Mouse (Mus musculus) MEL (cell line): ENCODE results near the gene Syce2. TPM values are rescaled to one million over a fixed set of nuclear protein-coding genes. Genes with fewer than 3 reads are reported as not detected.
A peak's percentile ranks its signal among the peaks of the same experiment; 100 is the strongest.

ENCODE experiments used
- DNase-seq: peaks from one replicate; pipeline ENCODE4 v3.0.0; 2011; ENCODE audit warnings: low read depth, low spot score
- H3K27ac ChIP-seq: 2 replicates; pipeline ENCODE4 v1.5.1; 2012; ENCODE audit warnings: low read depth, mild to moderate bottlenecking, control low read depth, low read length, moderate library complexity; ENCODE audit not compliant: control insufficient read depth
- H3K27me3 ChIP-seq, 2 experiments: fragments of 150-350 bp in 1 of 2; sonication (generic) in 1 of 2; 2 replicates each; pipeline ENCODE4 v1.6.1; 2012; ENCODE audit warnings: low read length in 2 of 2, mild to moderate bottlenecking in 2 of 2, improper control_type of control experiment in 1 of 2, moderate library complexity in 1 of 2; ENCODE audit not compliant: insufficient read depth in 2 of 2, control insufficient read depth in 1 of 2
- H3K36me3 ChIP-seq, 2 experiments: 2 replicates each; pipeline ENCODE4 v1.6.1; 2012 to 2014; ENCODE audit warnings: low read length in 2 of 2, improper control_type of control experiment in 1 of 2, inconsistent platforms in 1 of 2, mild to moderate bottlenecking in 1 of 2; ENCODE audit not compliant: insufficient read depth in 2 of 2, control insufficient read depth in 1 of 2
- H3K4me1 ChIP-seq, 2 experiments: fragments of 150-350 bp in 1 of 2; sonication (generic) in 1 of 2; 2 replicates each; pipeline ENCODE4 v1.6.1; 2012; ENCODE audit warnings: low read length in 2 of 2, improper control_type of control experiment in 1 of 2, mild to moderate bottlenecking in 1 of 2; ENCODE audit not compliant: insufficient read depth in 2 of 2, control insufficient read depth in 1 of 2
- H3K4me3 ChIP-seq, 2 experiments: fragments of 150-350 bp in 1 of 2; sonication (generic) in 1 of 2; 2 replicates each; pipeline ENCODE4 v1.5.1; 2012; ENCODE audit warnings: low read depth in 2 of 2, low read length in 2 of 2, mild to moderate bottlenecking in 2 of 2, moderate library complexity in 2 of 2, control low read depth in 1 of 2, improper control_type of control experiment in 1 of 2; ENCODE audit not compliant: control insufficient read depth in 1 of 2, insufficient read depth in 1 of 2
- H3K79me2 ChIP-seq: 2 replicates; pipeline ENCODE4 v1.6.1; 2012; ENCODE audit warnings: mild to moderate bottlenecking, low read length, moderate library complexity; ENCODE audit not compliant: control insufficient read depth, poor library complexity, insufficient read depth
- H3K9ac ChIP-seq: 2 replicates; pipeline ENCODE4 v1.6.1; 2012; ENCODE audit warnings: low read depth, mild to moderate bottlenecking, control low read depth, low read length, moderate library complexity; ENCODE audit not compliant: control insufficient read depth, poor library complexity, severe bottlenecking
- H3K9me3 ChIP-seq: fragments of 150-350 bp; sonication (generic); replicated peaks from 2 replicates; pipeline ENCODE4 v1.6.1; 2012; ENCODE audit warnings: mild to moderate bottlenecking, low read length, improper control_type of control experiment, moderate library complexity; ENCODE audit not compliant: insufficient read depth
- BHLHE40 ChIP-seq: IDR thresholded peaks from 2 replicates; pipeline ENCODE4 v1.6.1; 2012; ENCODE audit warnings: low read depth, mild to moderate bottlenecking, inconsistent platforms, low read length, improper control_type of control experiment, borderline replicate concordance
- CHD1 ChIP-seq: IDR thresholded peaks from 2 replicates; pipeline ENCODE4 v1.6.1; 2012; ENCODE audit warnings: low read depth, mild to moderate bottlenecking, inconsistent platforms, low read length, improper control_type of control experiment
- CHD2 ChIP-seq: IDR thresholded peaks from 2 replicates; pipeline ENCODE4 v1.6.1; 2011; ENCODE audit warnings: low read length, improper control_type of control experiment
- CTCF ChIP-seq, 3 experiments: IDR thresholded peaks in 2 of 3; conservative IDR thresholded peaks in 1 of 3; 2 replicates each; pipeline ENCODE4 v1.5.1; 2011 to 2012; ENCODE audit warnings: low read length in 3 of 3, low read depth in 2 of 3, mild to moderate bottlenecking in 2 of 3, improper control_type of control experiment in 1 of 3, inconsistent platforms in 1 of 3, mixed read lengths in 1 of 3, moderate library complexity in 1 of 3; ENCODE audit not compliant: control insufficient read depth in 1 of 3, insufficient read depth in 1 of 3, poor library complexity in 1 of 3, severe bottlenecking in 1 of 3
- E2F4 ChIP-seq: IDR thresholded peaks from 2 replicates; pipeline ENCODE4 v1.6.1; 2011; ENCODE audit warnings: low read depth, low read length, improper control_type of control experiment, borderline replicate concordance
- EP300 ChIP-seq, 2 experiments: IDR thresholded peaks; 2 replicates each; pipeline ENCODE4 v1.6.1; 2011; ENCODE audit warnings: improper control_type of control experiment in 2 of 2, low read length in 2 of 2, low read depth in 1 of 2, mild to moderate bottlenecking in 1 of 2
- ETS1 ChIP-seq: IDR thresholded peaks from 2 replicates; pipeline ENCODE4 v1.6.1; 2012; ENCODE audit warnings: low read depth, mild to moderate bottlenecking, inconsistent platforms, low read length, improper control_type of control experiment, moderate library complexity
- GABPA ChIP-seq: IDR thresholded peaks from 2 replicates; pipeline ENCODE4 v1.6.1; 2012; ENCODE audit warnings: low read depth, mild to moderate bottlenecking, inconsistent platforms, low read length, improper control_type of control experiment, moderate library complexity
- GATA1 ChIP-seq: IDR thresholded peaks from 2 replicates; pipeline ENCODE4 v1.6.1; 2011; ENCODE audit warnings: low read depth, low read length, improper control_type of control experiment
- JUND ChIP-seq: IDR thresholded peaks from 2 replicates; pipeline ENCODE4 v1.6.1; 2011; ENCODE audit warnings: low read depth, mild to moderate bottlenecking, improper control_type of control experiment, low read length
- MAFK ChIP-seq: IDR thresholded peaks from 2 replicates; pipeline ENCODE4 v1.6.1; 2011; ENCODE audit warnings: low read depth, mild to moderate bottlenecking, low read length, improper control_type of control experiment, borderline replicate concordance
- MAX ChIP-seq: IDR thresholded peaks from 2 replicates; pipeline ENCODE4 v1.6.1; 2011; ENCODE audit warnings: low read length, improper control_type of control experiment
- MAZ ChIP-seq: IDR thresholded peaks from 2 replicates; pipeline ENCODE4 v1.6.1; 2012; ENCODE audit warnings: low read depth, mild to moderate bottlenecking, inconsistent platforms, low read length, improper control_type of control experiment
- MXI1 ChIP-seq: IDR thresholded peaks from 2 replicates; pipeline ENCODE4 v1.6.1; 2011; ENCODE audit warnings: mild to moderate bottlenecking, low read depth, low read length, improper control_type of control experiment
- MYC ChIP-seq: IDR thresholded peaks from 2 replicates; pipeline ENCODE4 v1.6.1; 2011; ENCODE audit warnings: low read depth, mild to moderate bottlenecking, low read length, improper control_type of control experiment, moderate library complexity
- NELFE ChIP-seq: IDR thresholded peaks from 2 replicates; pipeline ENCODE4 v1.6.1; 2011; ENCODE audit warnings: low read depth, low read length, improper control_type of control experiment
- NRF1 ChIP-seq: IDR thresholded peaks from 2 replicates; pipeline ENCODE4 v1.6.1; 2014; ENCODE audit warnings: low read depth, mild to moderate bottlenecking, inconsistent platforms, low read length, improper control_type of control experiment, moderate library complexity; ENCODE audit not compliant: poor library complexity, insufficient read depth, severe bottlenecking
- POLR2A ChIP-seq, 2 experiments: IDR thresholded peaks; 2 replicates each; pipeline ENCODE4 v1.6.1; 2011 to 2012; ENCODE audit warnings: low read length in 2 of 2, mild to moderate bottlenecking in 2 of 2, control low read depth in 1 of 2, improper control_type of control experiment in 1 of 2, low read depth in 1 of 2, moderate library complexity in 1 of 2; ENCODE audit not compliant: control insufficient read depth in 1 of 2, insufficient read depth in 1 of 2, poor library complexity in 1 of 2
- POLR2AphosphoS2 ChIP-seq: IDR thresholded peaks from 2 replicates; pipeline ENCODE4 v1.6.1; 2011; ENCODE audit warnings: low read length, improper control_type of control experiment
- RAD21 ChIP-seq: IDR thresholded peaks from 2 replicates; pipeline ENCODE4 v1.6.1; 2011; ENCODE audit warnings: mild to moderate bottlenecking, low read depth, low read length, improper control_type of control experiment
- RCOR1 ChIP-seq: IDR thresholded peaks from 2 replicates; pipeline ENCODE4 v1.6.1; 2012; ENCODE audit warnings: low read depth, mild to moderate bottlenecking, inconsistent platforms, low read length, improper control_type of control experiment
- SMC3 ChIP-seq: IDR thresholded peaks from 2 replicates; pipeline ENCODE4 v1.6.1; 2011; ENCODE audit warnings: low read depth, low read length, improper control_type of control experiment
- TCF12 ChIP-seq: IDR thresholded peaks from 2 replicates; pipeline ENCODE4 v1.6.1; 2014; ENCODE audit warnings: low read depth, mild to moderate bottlenecking, inconsistent platforms, low read length, improper control_type of control experiment, moderate library complexity
- USF1 ChIP-seq: IDR thresholded peaks from 2 replicates; pipeline ENCODE4 v1.6.1; 2014; ENCODE audit warnings: low read depth, mild to moderate bottlenecking, inconsistent platforms, low read length, improper control_type of control experiment, moderate library complexity
- USF2 ChIP-seq, 2 experiments: IDR thresholded peaks; 2 replicates each; pipeline ENCODE4 v1.6.1; 2011 to 2012; ENCODE audit warnings: improper control_type of control experiment in 2 of 2, low read length in 2 of 2, borderline replicate concordance in 1 of 2, inconsistent platforms in 1 of 2, low read depth in 1 of 2, mild to moderate bottlenecking in 1 of 2; ENCODE audit not compliant: insufficient read depth in 1 of 2
- ZC3H11A ChIP-seq: IDR thresholded peaks from 2 replicates; pipeline ENCODE4 v1.6.1; 2012; ENCODE audit warnings: low read depth, mild to moderate bottlenecking, inconsistent platforms, low read length, improper control_type of control experiment
- ZKSCAN1 ChIP-seq: IDR thresholded peaks from 2 replicates; pipeline ENCODE4 v1.6.1; 2012; ENCODE audit warnings: low read depth, mild to moderate bottlenecking, inconsistent platforms, low read length, improper control_type of control experiment, moderate library complexity
- polyA plus RNA-seq, 2 experiments: library from polyadenylated mRNA; stranded (reverse) in 1 of 2; unstranded in 1 of 2; fragments of >175 nt in 1 of 2; fragments of >200 nt in 1 of 2; gene quantifications; 2 replicates each; pipeline versions ENCODE4 v1.2.1 to v1.2.4; 2012; ENCODE audit warnings: low replicate concordance in 2 of 2, low read depth in 1 of 2; ENCODE audit not compliant: insufficient read length in 2 of 2, insufficient read depth in 1 of 2, missing spikeins in 1 of 2
- total RNA-seq: library from RNA; depleted of rRNA; stranded (reverse); fragments of 300-350 nt; gene quantifications from 2 replicates; pipeline ENCODE4 v1.2.3, GENCODE M21; 2012

The Syce2 gene
- total and polyA plus RNA-seq, 3 experiments: 75.5 to 115 TPM; not detected in 1

DNA sequence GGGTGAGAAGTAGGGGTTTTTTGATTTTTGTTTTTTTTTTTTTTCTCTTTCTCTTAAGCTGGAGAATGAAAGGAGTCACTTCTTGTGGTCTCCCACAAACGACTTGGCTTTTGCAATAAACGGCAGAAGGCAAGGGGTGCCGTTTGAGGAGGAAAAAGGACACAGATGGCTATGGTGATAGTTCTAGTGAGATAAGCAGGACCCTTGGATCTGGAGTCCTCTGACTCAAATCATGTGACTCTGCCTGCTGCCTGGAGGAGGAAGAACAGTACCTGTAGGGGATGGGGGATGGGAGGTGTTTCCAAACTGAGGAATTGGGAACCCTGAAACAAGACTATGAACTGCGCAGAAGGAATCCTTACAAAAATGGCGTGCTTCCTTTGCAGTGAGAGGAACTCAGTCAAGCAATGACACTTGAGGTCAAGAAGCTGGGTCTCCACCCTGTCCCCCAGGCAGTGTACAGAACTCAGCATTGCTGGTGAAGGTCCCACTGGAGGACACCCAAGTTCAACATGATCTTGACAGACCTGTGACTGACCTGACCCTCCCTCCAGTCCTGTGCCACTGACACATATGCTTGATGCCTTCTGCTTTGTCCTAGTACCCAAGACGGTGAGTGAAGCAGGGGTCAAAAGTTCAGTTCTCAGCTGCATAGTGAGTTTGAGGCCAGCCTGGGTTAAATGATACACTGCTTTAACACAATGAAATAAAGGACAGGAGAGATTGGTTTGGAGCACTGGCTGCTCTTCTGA, 24.1 kb upstream of the Syce2 start (continued):
- TF ChIP-seq MYC (peak; percentile 71; the same call in 1 of the 2 replicates), CHD2 (peak; percentile 81), JUND (0 out of 2 replicates have a peak, but pooled peaks have one; percentile 41), ZC3H11A (no peak), NRF1 (no peak), E2F4 (0 out of 2 replicates have a peak, but pooled peaks have one; percentile 45), USF1 (peak; percentile 95), POLR2A (IDR thresholded peaks at IDR 0.05; ENCODE audit: control insufficient read depth in 1 of 2, insufficient read depth in 1 of 2, low read depth in 1 of 2, low read length in 2 of 2, poor library complexity in 1 of 2) (peak in 1 of 2 experiments; percentile 57; a peak in 2 of 4 replicates), MAX (peak; percentile 75; the same call in 1 of the 2 replicates), RAD21 (no peak), SMC3 (no peak), NELFE (peak; percentile 25; the same call in 1 of the 2 replicates), GATA1 (peak; percentile 96), MXI1 (peak; percentile 65), MAFK (0 out of 2 replicates have a peak, but pooled peaks have one; percentile 59)
- TF ChIP-seq, all 39 proteins: peak for 28

DNA sequence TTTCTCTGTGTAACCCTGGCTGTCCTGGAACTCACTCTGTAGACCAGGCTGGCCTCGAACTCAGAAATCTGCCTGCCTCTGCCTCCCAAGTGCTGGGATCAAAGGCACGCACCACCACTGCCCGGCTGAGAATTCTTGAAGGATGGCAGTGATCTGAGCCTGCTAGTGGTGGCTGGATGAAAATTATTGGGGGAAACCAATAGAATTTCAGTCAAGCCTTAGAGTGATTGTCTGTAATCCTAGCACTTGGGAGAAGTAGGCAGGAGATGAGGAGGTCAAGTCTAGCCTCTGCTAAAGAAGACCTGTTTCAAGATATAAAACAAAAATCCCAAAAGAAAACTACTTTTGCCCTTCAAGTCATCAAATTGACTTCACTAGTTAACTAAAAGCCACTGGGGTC, 15.5 kb upstream of the Syce2 start:
- Histone ChIP-seq H3K9me3 (no peaks in the 10 kb centered on the region), H3K4me3 (no peak overlapping the region), H3K36me3 (peaks cover 10 to 18% of the 10 kb centered on the region in 2 experiments), H3K9ac (no peak overlapping the region), H3K79me2 (peaks cover 36% of the 10 kb centered on the region), H3K4me1 (peaks cover 5 to 8% of the 10 kb centered on the region in 2 experiments; a peak in 3 of 4 replicates), H3K27ac (no peak overlapping the region), H3K27me3 (no peaks in the 10 kb centered on the region)
- TF ChIP-seq NRF1 (no peak), ZKSCAN1 (no peak), MXI1 (no peak), CHD2 (no peak), EP300 (IDR thresholded peaks at IDR 0.05; ENCODE audit: low read depth in 1 of 2, low read length in 2 of 2) (no peak), NELFE (no peak), MYC (no peak), CTCF (IDR thresholded peaks at IDR 0.05 in 2 of 3, conservative IDR thresholded peaks at IDR 0.05 in 1 of 3; ENCODE audit: control insufficient read depth in 1 of 3, insufficient read depth in 1 of 3, low read depth in 2 of 3, low read length in 3 of 3, poor library complexity in 1 of 3, severe bottlenecking in 1 of 3) (no peak), MAZ (no peak), ETS1 (no peak), GABPA (no peak), USF2 (IDR thresholded peaks at IDR 0.05; ENCODE audit: borderline replicate concordance in 1 of 2, insufficient read depth in 1 of 2, low read depth in 1 of 2, low read length in 2 of 2) (no peak), TCF12 (no peak), POLR2AphosphoS2 (no peak), CHD1 (no peak), RAD21 (no peak), RCOR1 (no peak), ZC3H11A (no peak), MAX (no peak), BHLHE40 (no peak)
- TF ChIP-seq, all 39 proteins: peak for 0
- DNase-seq: no peak
